ENCODE assay signal across 16 mouse cellular contexts in the genomic region with DNA sequence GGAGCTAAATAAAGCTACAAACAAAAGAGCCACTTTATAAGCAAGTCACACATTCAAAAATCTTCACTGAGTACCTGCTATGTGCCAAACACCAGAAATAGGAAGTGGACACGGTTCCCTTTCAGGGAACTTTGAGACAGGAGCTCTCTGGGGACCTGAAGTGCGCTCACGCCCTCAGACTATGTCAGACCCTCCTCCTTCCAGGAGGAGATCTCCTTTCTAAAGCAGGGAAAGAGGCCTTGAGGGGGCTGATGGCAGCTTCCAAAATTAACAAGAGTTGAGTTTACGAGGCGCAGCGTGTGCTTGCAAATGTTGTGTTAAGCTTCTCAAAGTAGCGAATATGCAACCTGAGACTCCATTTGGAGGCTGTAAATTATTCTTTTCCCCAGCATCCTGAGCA.
"Had no signal": no experiment of that assay in that cellular context is flagged by ENCODE, and none has a peak within 500 bp of the region (broad histone marks: within the 10 kb centered on the region; RNA-seq: fewer than 3 reads in every experiment).

No protein-coding gene starts in this region.

- H3K4me1 ChIP-seq: liver, embryonic 15.5 days; midbrain, embryonic 13.5 days; neural tube, embryonic 15.5 days had no signal

- H3K4me3 ChIP-seq: layer of hippocampus, adult 2 months; liver, embryonic 15.5 days; midbrain, embryonic 13.5 days; myocyte; neural tube, embryonic 15.5 days had no signal

- H3K27ac ChIP-seq: layer of hippocampus, adult 2 months; liver, embryonic 15.5 days; midbrain, embryonic 13.5 days; neural tube, embryonic 15.5 days had no signal

- DNase-seq: kidney, adult 8-10 months; kidney, postnatal 4 days; left cerebral cortex, postnatal 4 days; lung, adult 2 months; lung, postnatal 36 days; right cerebral cortex, adult 18-20 months; thymus, postnatal 4 days had no signal

- H3K9me3 ChIP-seq: liver, embryonic 15.5 days; midbrain, embryonic 13.5 days; neural tube, embryonic 15.5 days had no signal

- H3K36me3 ChIP-seq: liver, embryonic 15.5 days; midbrain, embryonic 13.5 days; neural tube, embryonic 15.5 days had no signal

- H3K9ac ChIP-seq: liver, embryonic 15.5 days; midbrain, embryonic 13.5 days; neural tube, embryonic 15.5 days had no signal

- ATAC-seq: inflammation-experienced regulatory T-cells, adult 6 months; intestine, postnatal 0 days; lung, postnatal 0 days; midbrain, embryonic 13.5 days had no signal

- H3K4me2 ChIP-seq: liver, embryonic 11.5 days; liver, embryonic 15.5 days; midbrain, embryonic 13.5 days; neural tube, embryonic 15.5 days had no signal

- H3K27me3 ChIP-seq: liver, embryonic 15.5 days; midbrain, embryonic 13.5 days; neural tube, embryonic 15.5 days had no signal
